Mouse (Mus musculus): ENCODE results near the gene Ackr3. TPM values are rescaled to one million over a fixed set of nuclear protein-coding genes. Genes with fewer than 3 reads are reported as not detected.
A peak's percentile ranks its signal among the peaks of the same experiment; 100 is the strongest.

Ackr3 gene
- polyA plus RNA-seq, 1 experiment from 2014 or later, result 27.4 TPM

GRCm38 (mm10) chr1:90180966-90181699 is 22.6 kb upstream of the Ackr3 start:
- Histone ChIP-seq H3K27ac (replicated peaks) (no peak overlapping the region), H3K4me3 (no peak overlapping the region), H3K9me3 (0 out of 2 replicates have a peak, but pooled peaks cover 1% of the 10 kb centered on the region), H3K4me1 (peaks cover 7% of the 10 kb centered on the region; the same call in 1 of the 2 replicates), H3K9ac (replicated peaks) (no peak overlapping the region), H3K4me2 (replicated peaks) (no peak overlapping the region), H3K36me3 (no peaks in the 10 kb centered on the region), H3K27me3 (no peaks in the 10 kb centered on the region)
- 85% methylated on average over 12 of the region's 12 CpGs for WGBS
- no peak for ATAC-seq (ENCODE audit: low FRiP score, low read depth)

- no peak overlapping the region for H3K27ac ChIP-seq (replicated peaks)
- H3K4me2 ChIP-seq (replicated peaks), result no peak overlapping the region
- H3K9ac ChIP-seq (replicated peaks), result no peak overlapping the region
- 76% methylated on average over 5 of the region's 5 CpGs for WGBS
- H3K27me3 ChIP-seq, result no peaks in the 10 kb centered on the region
- peaks cover 10% of the 10 kb centered on the region; the same call in 1 of the 2 replicates for H3K9me3 ChIP-seq
- no peak for ATAC-seq (ENCODE audit: low FRiP score, low read depth)
- peaks cover 4% of the 10 kb centered on the region; the same call in 1 of the 2 replicates for H3K4me1 ChIP-seq
- no peaks in the 10 kb centered on the region for H3K36me3 ChIP-seq
- no peak overlapping the region for H3K4me3 ChIP-seq
Measured at GRCm38 (mm10) chr1:90182521-90182920, 21.3 kb upstream of the Ackr3 start.

DNA sequence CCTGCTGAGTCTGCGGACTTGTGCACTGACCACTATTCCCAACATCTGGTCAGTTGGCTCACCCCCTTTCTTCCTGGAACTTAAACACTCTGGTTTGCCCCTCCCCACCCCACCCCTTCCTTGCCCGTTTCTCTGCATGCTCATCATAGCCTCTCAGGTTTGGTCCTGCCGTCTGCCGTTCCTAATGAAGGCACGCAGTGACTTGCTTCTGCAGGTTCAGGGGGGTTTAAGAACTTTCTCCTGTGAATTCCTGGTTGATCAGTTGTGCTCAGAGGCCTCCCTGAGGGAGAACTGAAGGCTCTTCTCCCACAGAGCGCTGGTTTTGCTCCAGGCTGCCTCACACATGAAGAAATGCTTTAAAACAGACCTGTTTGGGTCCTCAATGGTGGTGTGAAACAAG is 20.2 kb upstream of the Ackr3 start:
- H3K4me1 ChIP-seq, result peaks cover 5% of the 10 kb centered on the region
- no peaks in the 10 kb centered on the region for H3K27me3 ChIP-seq
- ATAC-seq (ENCODE audit: low FRiP score, low read depth), result no peak
- H3K4me2 ChIP-seq (replicated peaks), result no peak overlapping the region
- H3K4me3 ChIP-seq, result no peak overlapping the region
- H3K36me3 ChIP-seq, result no peaks in the 10 kb centered on the region
- no peak overlapping the region for H3K27ac ChIP-seq (replicated peaks)
- no peak overlapping the region for H3K9ac ChIP-seq (replicated peaks)
- peaks cover 10% of the 10 kb centered on the region; the same call in 1 of the 2 replicates for H3K9me3 ChIP-seq
- WGBS, result 69% methylated on average over 6 of the region's 6 CpGs

- Histone ChIP-seq H3K4me3 (no peak overlapping the region), H3K27ac (replicated peaks) (no peak overlapping the region), H3K4me2 (replicated peaks) (no peak overlapping the region), H3K9me3 (peaks cover 10% of the 10 kb centered on the region; the same call in 1 of the 2 replicates), H3K4me1 (peaks cover 29% of the 10 kb centered on the region), H3K27me3 (no peaks in the 10 kb centered on the region), H3K9ac (replicated peaks) (no peak overlapping the region), H3K36me3 (no peaks in the 10 kb centered on the region)
- WGBS, result 83% methylated on average over 4 of the region's 4 CpGs
- no peak for ATAC-seq (ENCODE audit: low FRiP score, low read depth)
Measured at GRCm38 (mm10) chr1:90186173-90186572, 17.6 kb upstream of the Ackr3 start.

DNA sequence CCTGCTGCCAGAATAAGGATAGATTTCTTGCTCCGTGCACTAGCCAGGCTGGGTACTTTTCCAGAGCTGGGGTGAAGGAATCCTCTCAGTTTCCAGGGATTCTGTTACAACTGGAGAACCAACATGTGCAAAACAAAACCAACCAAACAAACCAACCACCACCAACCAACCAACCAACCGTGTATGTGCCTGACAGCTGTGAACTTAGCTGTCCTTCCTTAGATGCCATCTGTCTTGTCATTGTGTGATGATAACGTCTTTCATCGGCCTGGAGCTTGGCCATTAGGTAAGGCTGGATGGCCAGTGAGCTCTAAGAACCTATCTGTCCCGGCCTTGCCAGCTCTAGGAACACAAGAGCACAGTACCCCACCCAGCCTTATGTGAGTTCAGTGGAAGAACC is 16.9 kb upstream of the Ackr3 start:
- Histone ChIP-seq H3K27me3 (no peaks in the 10 kb centered on the region), H3K4me1 (peaks cover 29% of the 10 kb centered on the region), H3K4me2 (replicated peaks) (no peak overlapping the region), H3K9me3 (peaks cover 10% of the 10 kb centered on the region; the same call in 1 of the 2 replicates), H3K27ac (replicated peaks) (no peak overlapping the region), H3K9ac (replicated peaks) (no peak overlapping the region), H3K36me3 (no peaks in the 10 kb centered on the region), H3K4me3 (no peak overlapping the region)
- no peak for ATAC-seq (ENCODE audit: low FRiP score, low read depth)
- 96% methylated on average over 5 of the region's 5 CpGs for WGBS

DNA sequence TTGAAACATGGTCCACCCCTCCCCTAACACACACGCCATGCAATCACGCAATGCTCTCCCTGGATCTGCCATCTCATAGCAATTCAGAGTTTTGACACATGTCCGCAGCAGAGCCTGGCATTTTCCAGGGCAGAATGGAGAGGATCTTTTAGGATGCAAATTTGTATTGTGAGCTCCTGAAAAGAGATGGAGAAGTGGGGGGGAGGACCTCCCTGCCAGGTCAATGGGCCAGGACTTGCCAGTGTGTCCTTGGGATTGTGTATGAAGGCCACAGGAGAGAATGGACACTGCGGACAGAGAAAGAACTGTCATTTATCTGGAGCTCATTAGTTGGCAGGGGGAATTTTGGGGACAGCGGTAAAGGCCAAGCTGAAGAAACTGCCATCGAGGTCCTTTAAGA is 14.7 kb upstream of the Ackr3 start:
- ATAC-seq (ENCODE audit: low FRiP score, low read depth), result no peak
- H3K27ac ChIP-seq (replicated peaks), result no peak overlapping the region
- H3K9me3 ChIP-seq, result peaks cover 10% of the 10 kb centered on the region; the same call in 1 of the 2 replicates
- no peaks in the 10 kb centered on the region for H3K36me3 ChIP-seq
- no peaks in the 10 kb centered on the region for H3K27me3 ChIP-seq
- H3K4me3 ChIP-seq, result no peak overlapping the region
- H3K4me2 ChIP-seq (replicated peaks), result no peak overlapping the region
- WGBS, result 34% methylated on average over 6 of the region's 6 CpGs
- H3K4me1 ChIP-seq, result peaks cover 25% of the 10 kb centered on the region
- H3K9ac ChIP-seq (replicated peaks), result no peak overlapping the region

DNA sequence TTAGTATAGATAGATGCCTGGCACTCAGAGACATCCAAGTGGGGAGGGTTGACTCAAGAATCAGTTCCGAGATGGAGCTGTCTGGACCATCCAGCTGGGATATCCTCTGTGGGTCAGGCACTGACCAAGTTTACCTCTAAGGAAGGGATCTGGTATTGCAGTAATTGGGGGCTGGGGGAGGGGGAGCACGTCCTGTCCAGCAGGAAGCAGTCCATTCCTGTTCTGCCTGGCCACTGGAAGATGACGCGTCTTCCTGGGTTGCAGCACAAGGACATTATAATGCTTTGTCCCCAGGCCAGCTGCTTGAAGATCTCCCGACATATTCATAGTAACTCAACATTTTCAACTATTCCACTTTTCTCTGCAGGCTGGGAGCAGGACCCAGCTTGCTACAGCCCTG is 2.5 kb upstream of the Ackr3 start:
- Histone ChIP-seq H3K9ac (replicated peaks) (no peak overlapping the region), H3K4me3 (no peak overlapping the region), H3K27ac (replicated peaks) (no peak overlapping the region), H3K27me3 (peaks cover 30% of the 10 kb centered on the region), H3K4me2 (replicated peaks) (no peak overlapping the region), H3K9me3 (0 out of 2 replicates have a peak, but pooled peaks cover 3% of the 10 kb centered on the region), H3K36me3 (no peaks in the 10 kb centered on the region), H3K4me1 (peaks cover 24% of the 10 kb centered on the region)
- no peak for ATAC-seq (ENCODE audit: low FRiP score, low read depth)
- WGBS, result 91% methylated on average over 5 of the region's 5 CpGs

DNA sequence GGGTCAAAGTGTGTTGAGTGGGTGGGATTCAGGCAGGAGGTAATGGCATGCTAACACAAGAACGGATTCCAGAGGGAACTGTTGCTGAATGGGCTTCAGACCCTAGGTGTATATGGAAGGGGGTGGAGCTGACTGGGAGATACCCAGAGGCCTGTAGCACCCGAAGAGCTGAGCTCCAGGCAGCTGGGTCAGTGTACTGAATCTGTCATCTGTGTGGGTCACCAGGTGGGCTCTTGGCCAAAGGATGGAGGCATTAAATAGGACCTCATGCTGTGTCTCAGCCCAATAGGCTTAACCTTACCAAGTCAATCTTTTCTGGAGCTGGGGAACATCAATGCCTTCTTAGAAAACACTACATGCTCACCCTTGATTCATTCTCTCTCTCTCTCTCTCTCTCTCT is 2.1 kb upstream of the Ackr3 start:
- ATAC-seq (ENCODE audit: low FRiP score, low read depth), result no peak
- Histone ChIP-seq H3K4me2 (replicated peaks) (no peak overlapping the region), H3K27me3 (peaks cover 30% of the 10 kb centered on the region), H3K9ac (replicated peaks) (no peak overlapping the region; the same call in 1 of the 2 replicates), H3K36me3 (no peaks in the 10 kb centered on the region), H3K4me3 (no peak overlapping the region), H3K4me1 (peaks cover 28% of the 10 kb centered on the region), H3K27ac (replicated peaks) (no peak overlapping the region), H3K9me3 (0 out of 2 replicates have a peak, but pooled peaks cover 3% of the 10 kb centered on the region)
- 52% methylated on average over 2 of the region's 2 CpGs for WGBS

GRCm38 (mm10) chr1:90202207-90202978 is 1.4 kb upstream of the Ackr3 start:
- H3K9ac ChIP-seq (replicated peaks), result peak overlapping the region; percentile 16
- 0 out of 2 replicates have a peak, but pooled peaks cover 3% of the 10 kb centered on the region for H3K9me3 ChIP-seq
- H3K36me3 ChIP-seq, result no peaks in the 10 kb centered on the region
- H3K4me1 ChIP-seq, result peaks cover 36% of the 10 kb centered on the region
- H3K27me3 ChIP-seq, result peaks cover 30% of the 10 kb centered on the region
- peak overlapping the region; percentile 63 for H3K4me2 ChIP-seq (replicated peaks)
- WGBS, result 4% methylated on average over 23 of the region's 23 CpGs
- no peak overlapping the region; the same call in 1 of the 2 replicates for H3K27ac ChIP-seq (replicated peaks)
- no peak overlapping the region for H3K4me3 ChIP-seq
- ATAC-seq (ENCODE audit: low FRiP score, low read depth), result peak; percentile 32; the same call in 1 of the 2 replicates

GRCm38 (mm10) chr1:90203341-90203740 is 439 bp upstream of the Ackr3 start:
- Histone ChIP-seq H3K27ac (replicated peaks) (no peak overlapping the region), H3K4me2 (replicated peaks) (peak overlapping the region; percentile 63), H3K4me3 (peak overlapping the region; percentile 58), H3K9ac (replicated peaks) (no peak overlapping the region), H3K36me3 (no peaks in the 10 kb centered on the region), H3K27me3 (peaks cover 30% of the 10 kb centered on the region), H3K4me1 (peaks cover 44% of the 10 kb centered on the region), H3K9me3 (no peaks in the 10 kb centered on the region)
- no peak for ATAC-seq (ENCODE audit: low FRiP score, low read depth)
- 6% methylated on average over 11 of the region's 11 CpGs for WGBS

GRCm38 (mm10) chr1:90204821-90205220 is 1.0 kb downstream of the Ackr3 start:
- Histone ChIP-seq H3K36me3 (peaks cover 8% of the 10 kb centered on the region; the same call in 1 of the 2 replicates), H3K4me1 (peaks cover 59% of the 10 kb centered on the region), H3K27ac (replicated peaks) (peak overlapping the region; percentile 84), H3K9ac (replicated peaks) (peak overlapping the region; percentile 73), H3K4me2 (replicated peaks) (peak overlapping the region; percentile 63), H3K27me3 (peaks cover 28% of the 10 kb centered on the region), H3K4me3 (peak overlapping the region; percentile 58), H3K9me3 (no peaks in the 10 kb centered on the region)
- WGBS, result 6% methylated on average over 1 of the region's 1 CpGs
- ATAC-seq (ENCODE audit: low FRiP score, low read depth), result no peak

DNA sequence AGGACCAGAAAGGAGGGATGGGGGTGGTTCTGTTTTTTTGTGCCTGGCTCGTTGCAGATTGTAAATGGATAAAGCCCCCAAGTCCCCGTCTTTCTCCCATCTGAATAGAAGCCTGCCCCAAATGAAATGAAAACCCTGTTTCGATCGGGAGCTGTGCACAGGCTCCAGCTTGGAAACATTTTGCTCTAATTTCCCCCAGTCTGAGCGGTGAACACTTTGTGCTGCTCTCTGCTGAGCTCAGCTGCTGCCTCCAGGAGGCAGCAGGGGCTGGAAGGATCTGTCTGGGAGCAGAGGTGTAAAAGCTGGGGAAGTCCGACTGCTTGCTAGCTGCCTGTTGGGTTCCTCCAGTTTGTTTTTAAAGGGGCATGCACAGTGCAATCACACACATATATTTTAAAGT is 1.4 kb downstream of the Ackr3 start:
- under 1% methylated on average over 6 of the region's 6 CpGs for WGBS
- peak overlapping the region; percentile 63 for H3K4me2 ChIP-seq (replicated peaks)
- H3K9ac ChIP-seq (replicated peaks), result peak overlapping the region; percentile 73
- H3K27ac ChIP-seq (replicated peaks), result peak overlapping the region; percentile 84
- H3K4me1 ChIP-seq, result peaks cover 63% of the 10 kb centered on the region
- H3K9me3 ChIP-seq, result no peaks in the 10 kb centered on the region
- H3K36me3 ChIP-seq, result peaks cover 11% of the 10 kb centered on the region; the same call in 1 of the 2 replicates
- peaks cover 24% of the 10 kb centered on the region for H3K27me3 ChIP-seq
- peak; percentile 42 for ATAC-seq (ENCODE audit: low FRiP score, low read depth)
- peak overlapping the region; percentile 58 for H3K4me3 ChIP-seq
